Mouse (Mus musculus) v-Abl transformed pro-B cells (cell line): ENCODE measurements at regions not wholly inside any gene's neighbourhood (a gene's known extent, or its start where the extent isn't known, plus 50 kb on each side); places are given as distances from the start of the nearest gene placed in this dataset.
"Not testable (repeated sequence)": the region's sequence is repeated elsewhere in the genome, so short reads cannot be mapped to it uniquely, and the experiment has no call there.

Source experiments
- in situ Hi-C, 2 experiments: fragments of 400-800 bp; cut with MboI; formaldehyde crosslinking; loops; one replicate each; pipeline ENCODE4 v1.15.1; 2025; ENCODE audit not compliant: unreplicated experiment in 2 of 2

- in situ Hi-C loops = no loop called here
Observed at GRCm38 (mm10) chr15:3707089-3708078, 124.1 kb upstream of the Ghr start.

DNA sequence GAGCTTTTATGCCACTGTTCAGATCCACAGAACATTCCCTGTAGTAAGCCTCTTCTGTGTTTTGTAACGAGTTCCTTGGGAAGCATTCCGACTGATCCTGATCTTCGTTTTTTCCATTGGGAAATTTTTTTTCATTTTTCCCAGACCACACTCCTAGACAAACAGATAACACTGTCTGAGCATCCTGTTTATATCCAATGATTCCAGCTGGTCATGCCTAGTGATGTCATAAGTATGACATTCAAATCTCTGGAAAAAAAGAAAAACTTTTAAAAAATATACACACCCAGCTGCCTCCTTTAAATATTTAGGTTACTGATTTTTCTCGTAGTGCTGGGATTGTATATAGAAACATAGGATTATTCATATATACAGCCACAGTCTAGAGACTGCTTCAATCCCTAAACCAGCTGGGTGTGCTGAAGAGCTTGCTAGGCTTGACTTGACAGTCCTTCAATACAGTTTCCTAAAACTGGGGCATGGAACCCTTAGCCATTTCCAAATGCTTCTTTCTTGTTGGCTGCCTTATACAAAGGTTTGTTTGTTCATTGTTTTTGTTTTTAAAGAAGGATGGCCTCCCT lies 116.0 kb upstream of the Ghr start:
- in situ Hi-C loops = no loop called here

DNA sequence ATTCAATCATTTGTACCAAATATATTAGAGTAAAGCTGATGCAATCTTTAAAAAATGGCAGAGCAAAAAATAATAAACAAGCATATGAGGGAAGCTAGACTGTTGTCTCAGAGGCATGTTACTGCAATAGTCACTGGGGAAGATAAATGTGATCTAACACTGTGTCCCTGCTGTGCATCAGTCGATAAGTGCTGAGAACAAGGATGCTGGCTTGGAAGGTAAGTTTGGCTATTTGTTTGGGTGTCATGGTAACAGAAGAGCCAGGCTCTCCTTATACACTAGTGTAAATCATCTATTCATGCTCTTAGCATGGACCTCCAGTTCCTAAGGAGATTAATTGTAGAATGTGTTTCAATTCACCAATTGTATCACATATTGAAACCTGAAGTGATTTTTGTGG lies 102.0 kb upstream of the Ghr start:
- in situ Hi-C loops = no loop called here

- in situ Hi-C loops = not testable (repeated sequence)
Observed at GRCm38 (mm10) chr15:3677026-3677425, 93.7 kb upstream of the Ghr start.

DNA sequence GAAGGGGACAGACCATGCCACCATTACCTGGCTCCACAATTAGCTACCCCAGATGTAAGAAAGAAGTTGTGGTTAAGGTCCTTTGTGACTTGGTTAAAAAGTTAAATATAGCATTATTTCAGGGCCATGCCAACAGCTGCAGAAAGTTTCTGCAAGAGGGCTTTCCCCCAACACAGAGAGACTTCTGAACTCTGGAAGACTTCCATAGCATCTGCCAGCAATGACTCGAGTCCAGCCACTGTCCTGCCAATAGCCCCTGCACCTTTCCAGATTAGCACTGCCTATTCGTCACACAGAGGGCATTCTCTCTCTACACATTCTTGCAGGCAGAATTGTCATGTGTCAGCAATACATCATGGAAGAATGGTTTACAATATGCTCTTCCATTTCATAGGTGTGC lies 89.3 kb upstream of the Ghr start:
- in situ Hi-C loops = no loop called here

GRCm38 (mm10) chr15:3671169-3671568 lies 87.9 kb upstream of the Ghr start:
- in situ Hi-C loops = no loop called here

DNA sequence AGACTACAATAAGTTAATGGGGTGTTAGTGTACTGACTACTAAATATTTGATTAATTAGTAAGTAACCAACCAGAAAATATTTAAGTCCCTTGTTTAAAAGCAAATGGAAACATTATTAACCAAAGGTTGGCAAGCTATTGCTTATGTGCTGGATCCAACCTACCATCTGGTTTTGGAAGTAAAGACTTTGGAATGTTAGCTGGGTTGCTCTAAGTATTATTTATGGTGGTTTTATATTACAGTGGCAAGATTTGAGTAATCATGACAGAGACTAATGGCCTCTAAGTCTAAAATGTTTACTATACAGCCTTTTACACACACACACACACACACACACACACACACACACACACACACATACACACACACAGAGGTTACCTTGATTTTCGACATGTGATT lies 86.1 kb upstream of the Ghr start:
- in situ Hi-C loops = no loop called here

- in situ Hi-C loops = no loop called here
Observed at GRCm38 (mm10) chr15:3668863-3669262, 85.6 kb upstream of the Ghr start.

- in situ Hi-C loops = no loop called here
Observed at GRCm38 (mm10) chr15:3648741-3649140, 65.4 kb upstream of the Ghr start.

- in situ Hi-C loops = no loop called here
Observed at GRCm38 (mm10) chr15:3640091-3640490, 56.8 kb upstream of the Ghr start.
